Mouse (Mus musculus): ENCODE measurements at regions not wholly inside any gene's neighbourhood (a gene's known extent, or its start where the extent isn't known, plus 50 kb on each side); places are given as distances from the start of the nearest gene placed in this dataset.

DNA sequence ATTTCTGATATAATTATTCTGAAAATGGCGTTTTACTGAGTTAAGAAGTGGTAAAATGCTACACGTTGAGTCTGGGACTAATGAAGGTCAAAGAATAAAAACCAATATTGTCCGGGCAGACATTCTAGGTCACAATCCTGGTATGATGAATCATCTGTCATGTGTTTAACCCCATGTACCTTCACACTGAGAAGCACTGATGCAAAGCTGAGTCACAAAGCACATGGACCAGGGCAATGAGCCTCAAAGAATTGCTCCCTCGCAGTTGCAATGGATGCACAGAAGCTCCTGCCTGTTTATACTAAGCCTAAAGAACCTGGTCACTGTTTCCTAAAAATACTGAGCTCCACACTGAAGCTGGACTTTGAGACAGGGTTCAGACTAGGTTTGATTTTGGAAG, 221.3 kb upstream of the Rsrc1 start:
- TF ChIP-seq TAL1 (IDR thresholded peaks at IDR 0.05; ENCODE audit: low read length) (no peak), GATA1 (IDR thresholded peaks at IDR 0.05; ENCODE audit: low read length) (no peak)

Data from erythroblast, embryonic 14.5 days (primary cell).